Mouse (Mus musculus) layer of hippocampus, postnatal 36 days (tissue): ENCODE measurements at regions not wholly inside any gene's neighbourhood (a gene's known extent, or its start where the extent isn't known, plus 50 kb on each side); places are given as distances from the start of the nearest gene placed in this dataset.
"Not testable (repeated sequence)": the region's sequence is repeated elsewhere in the genome, so short reads cannot be mapped to it uniquely, and the experiment has no call there.

Experiments
- DNase-seq, 2 experiments: peaks; one replicate each; pipeline ENCODE4 v3.0.0; 2022

GRCm38 (mm10) chr10:91447974-91448703, 267.0 kb upstream of the Tmpo start:
- DNase-seq, result no peak

GRCm38 (mm10) chr10:91443321-91443720, 262.2 kb upstream of the Tmpo start:
- no peak for DNase-seq

DNA sequence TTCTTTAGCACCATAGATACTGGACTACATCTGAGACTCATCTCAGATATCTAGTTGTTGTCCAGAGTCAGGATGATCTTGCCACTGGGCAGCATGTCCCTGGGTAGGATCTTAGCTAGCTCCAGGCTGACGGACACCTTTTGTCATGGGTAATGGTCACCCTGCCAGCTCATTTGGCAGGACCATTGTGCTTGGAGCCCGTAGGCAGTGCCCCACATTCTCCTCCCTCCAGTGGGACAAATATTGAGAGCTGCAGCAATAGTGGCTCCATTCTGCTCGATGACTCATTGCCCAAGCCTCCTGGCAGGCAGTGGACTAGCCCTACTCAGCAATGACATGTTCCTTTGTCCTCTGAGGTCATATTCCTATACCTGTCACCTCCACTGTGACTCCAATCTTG, 258.9 kb upstream of the Tmpo start:
- DNase-seq, result no peak

DNA sequence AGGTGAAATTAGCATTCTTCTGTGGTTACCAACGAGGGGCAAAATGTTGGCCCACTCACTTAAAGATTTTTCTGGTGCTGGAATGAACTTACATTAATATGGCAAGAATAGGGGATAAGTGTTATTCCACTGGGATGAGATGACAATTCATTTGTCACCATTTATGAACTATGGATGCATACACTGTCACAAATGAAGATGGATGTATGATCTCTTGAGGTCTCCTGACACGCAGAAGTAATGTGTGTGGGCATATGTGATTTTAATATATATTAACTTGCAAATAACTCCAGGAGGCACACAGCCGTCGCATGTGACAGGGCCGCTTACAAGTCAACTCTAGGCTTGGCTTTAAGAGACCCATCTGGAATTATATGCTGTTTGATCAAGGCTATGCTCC, 256.8 kb upstream of the Tmpo start:
- DNase-seq, result no peak

DNA sequence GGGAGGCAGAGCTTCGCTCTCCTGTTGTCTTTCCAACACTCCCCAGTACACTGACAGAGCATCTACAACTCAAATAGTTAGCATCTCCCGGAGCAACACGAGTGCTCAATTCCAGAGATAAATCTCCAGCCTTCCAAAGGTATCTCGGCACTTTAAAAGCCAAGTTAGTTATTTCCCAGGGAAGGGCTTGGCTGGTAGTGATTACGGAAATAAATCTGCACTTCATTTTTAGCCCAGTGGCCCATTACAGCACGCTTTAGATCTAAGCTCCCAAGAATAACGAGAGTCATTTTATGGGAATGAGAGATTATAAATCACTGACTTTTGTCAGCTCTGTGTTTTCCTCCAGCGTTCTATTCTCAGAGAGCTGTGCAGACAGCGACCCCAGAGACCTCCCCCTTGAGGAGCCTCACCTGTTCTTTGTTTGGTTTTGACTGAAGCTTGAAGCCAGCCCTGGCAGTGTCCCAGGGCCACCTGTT, 255.0 kb upstream of the Tmpo start:
- DNase-seq, result no peak

GRCm38 (mm10) chr10:91430281-91430680, 249.2 kb upstream of the Tmpo start:
- peak in 1 of 2 experiments; percentile 9 for DNase-seq

DNA sequence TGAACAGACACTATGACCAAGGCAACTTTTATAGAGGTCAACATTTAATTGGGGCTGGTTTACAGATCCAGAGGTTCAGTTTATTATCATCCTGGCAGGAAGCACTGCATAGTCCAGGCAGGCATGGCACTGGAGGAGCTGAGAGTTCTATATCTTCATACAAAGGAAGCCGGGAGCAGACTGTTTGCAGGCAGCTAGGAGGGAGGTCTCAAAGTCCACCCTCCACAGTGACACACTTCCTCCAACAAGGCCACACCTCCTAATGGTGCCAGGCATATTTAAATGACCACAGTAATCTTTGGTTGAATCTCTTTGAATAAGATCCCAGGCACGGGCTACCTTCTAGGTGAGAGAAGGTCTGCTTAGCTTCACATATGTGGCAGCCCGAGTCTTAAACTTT, 245.5 kb upstream of the Tmpo start:
- no peak for DNase-seq

- not testable (repeated sequence) for DNase-seq
Observed at GRCm38 (mm10) chr10:91425625-91426385, 244.7 kb upstream of the Tmpo start.

- no peak for DNase-seq
Observed at GRCm38 (mm10) chr10:91424786-91425185, 243.7 kb upstream of the Tmpo start.

- no peak for DNase-seq
Observed at GRCm38 (mm10) chr10:91387255-91387654, 206.1 kb upstream of the Tmpo start.

- no peak for DNase-seq
Observed at GRCm38 (mm10) chr10:91384372-91384771, 203.3 kb upstream of the Tmpo start.

GRCm38 (mm10) chr10:91376683-91377082, 195.6 kb upstream of the Tmpo start:
- DNase-seq, result no peak

DNA sequence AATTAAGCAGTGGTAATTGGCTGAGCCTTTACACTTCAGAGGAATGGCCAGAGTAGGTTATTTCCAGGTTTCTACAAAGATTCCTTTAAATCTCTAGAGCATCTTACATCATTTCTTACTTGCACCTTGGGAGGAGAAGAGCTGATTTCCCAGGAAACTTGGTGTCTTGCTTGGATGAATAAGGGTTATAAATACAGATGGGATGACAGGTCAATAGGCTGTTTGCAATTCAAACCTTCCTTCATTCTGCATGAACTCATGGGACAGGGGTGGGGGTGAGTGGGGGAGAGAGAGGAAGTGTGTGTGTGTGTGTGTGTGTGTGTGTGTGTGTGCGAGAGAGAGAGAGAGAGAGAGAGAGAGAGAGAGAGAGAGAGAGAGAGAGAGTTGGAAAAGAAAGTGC, 186.4 kb upstream of the Tmpo start:
- no peak for DNase-seq

- no peak for DNase-seq
Observed at GRCm38 (mm10) chr10:91362587-91362986, 181.5 kb upstream of the Tmpo start.

GRCm38 (mm10) chr10:91361621-91362020, 180.5 kb upstream of the Tmpo start:
- DNase-seq, result no peak

DNA sequence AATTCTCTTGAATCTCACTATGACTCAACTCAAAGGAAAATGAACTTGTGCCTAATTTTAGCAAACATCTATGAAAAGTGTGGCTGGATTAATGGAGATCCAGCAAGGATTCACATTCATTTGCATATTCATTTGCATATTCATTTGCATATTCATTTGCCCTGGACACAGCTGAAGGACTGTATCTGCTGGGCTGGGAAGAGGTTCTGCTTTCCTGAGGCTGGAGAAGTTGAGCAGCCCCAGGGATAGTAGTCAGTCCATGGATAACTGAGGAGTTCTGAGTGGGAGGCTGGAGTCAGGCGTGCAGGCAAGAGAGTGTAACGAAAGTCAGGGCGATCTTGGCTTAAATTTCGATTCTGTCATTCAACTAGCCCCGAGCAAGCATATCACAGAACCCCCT, 164.3 kb upstream of the Tmpo start:
- no peak for DNase-seq

DNA sequence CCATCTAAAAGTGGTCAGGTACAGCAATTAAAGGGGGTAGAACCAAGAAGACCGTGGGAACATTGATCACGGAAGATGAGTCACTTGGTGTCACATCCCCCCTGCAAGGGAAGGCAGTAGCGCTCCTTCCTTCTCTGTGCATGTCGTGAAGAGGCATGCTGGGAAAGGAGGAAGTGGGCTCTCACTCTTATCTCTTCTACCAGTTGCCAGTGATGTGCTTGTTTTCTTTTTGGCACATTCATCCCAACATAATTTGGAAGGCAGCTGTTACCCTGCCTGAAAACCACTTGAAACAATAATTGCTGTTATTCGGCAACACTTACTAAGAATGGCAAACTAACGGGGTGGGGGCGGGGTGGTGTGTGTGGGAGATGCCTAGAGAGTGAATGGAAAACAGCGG, 161.0 kb upstream of the Tmpo start:
- DNase-seq, result no peak

DNA sequence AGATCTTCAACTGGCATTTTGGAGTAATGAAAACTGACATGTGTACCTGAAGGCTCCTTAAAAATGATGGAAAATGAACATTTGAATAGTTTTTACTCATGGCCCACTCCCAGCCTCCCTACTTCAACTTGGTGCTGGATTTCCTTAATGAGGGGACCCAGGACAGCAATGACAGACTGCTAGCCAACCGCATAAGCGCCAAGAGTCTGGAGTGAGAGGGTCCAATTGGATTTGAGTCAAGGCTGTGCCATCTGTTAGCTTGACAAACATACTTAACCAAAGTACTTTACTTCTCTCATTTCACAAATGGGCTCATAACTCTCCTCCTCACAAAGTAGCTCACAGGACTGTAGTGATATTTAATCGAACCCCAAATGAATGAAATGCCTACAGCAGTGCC, 158.2 kb upstream of the Tmpo start:
- DNase-seq, result no peak

- DNase-seq, result no peak
Observed at GRCm38 (mm10) chr10:91326661-91327312, 145.7 kb upstream of the Tmpo start.

DNA sequence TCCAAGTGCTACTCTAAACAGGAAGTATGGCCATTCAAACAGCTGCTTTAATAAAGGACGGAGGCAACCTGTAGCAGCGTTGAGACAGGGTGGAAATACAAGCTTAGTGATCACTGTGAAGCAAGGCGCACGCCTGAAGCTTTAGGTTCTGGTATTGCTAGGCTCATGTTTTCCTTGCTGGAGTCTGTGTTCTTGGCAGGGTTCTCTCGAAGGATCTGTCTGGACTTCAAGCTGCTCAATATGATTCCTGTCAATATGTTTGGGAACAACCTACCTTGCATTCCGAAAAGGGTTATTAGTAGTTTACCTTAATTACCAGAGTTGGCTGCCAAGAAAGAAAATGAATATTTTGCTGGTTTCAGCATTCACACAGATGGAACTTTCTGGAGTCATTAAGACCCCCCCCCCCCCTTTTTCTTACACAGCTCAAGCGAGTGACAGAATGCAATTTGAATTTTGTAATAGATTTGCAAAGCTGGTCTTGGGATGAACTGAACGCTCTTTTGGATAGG, 145.1 kb upstream of the Tmpo start:
- no peak for DNase-seq

GRCm38 (mm10) chr10:91321226-91321625, 140.1 kb upstream of the Tmpo start:
- no peak for DNase-seq

- no peak for DNase-seq
Observed at GRCm38 (mm10) chr10:91319442-91320112, 138.5 kb upstream of the Tmpo start.

- no peak for DNase-seq
Observed at GRCm38 (mm10) chr10:91314441-91314840, 133.3 kb upstream of the Tmpo start.
